Mouse (Mus musculus) kidney, embryonic 15.5 days (tissue): ENCODE results near the gene Bcl9l. TPM values are rescaled to one million over a fixed set of nuclear protein-coding genes. Genes with fewer than 3 reads are reported as not detected.
A peak's percentile ranks its signal among the peaks of the same experiment; 100 is the strongest.

ENCODE experiments used
- ATAC-seq: fragments of 200-750 bp; cut with Nextera tagmentation; replicated peaks from 2 replicates; pipeline ENCODE4 v1.8.0; 2017; ENCODE audit warnings: moderate TSS enrichment; ENCODE audit not compliant: low FRiP score
- H3K27ac ChIP-seq: fragments of 300-500 bp; sonication (generic); 2 replicates; pipeline ENCODE4 v1.5.1; 2015; ENCODE audit warnings: mild to moderate bottlenecking, inconsistent platforms
- H3K27me3 ChIP-seq: fragments of 300-500 bp; sonication (generic); 2 replicates; pipeline ENCODE4 v1.6.1; 2015; ENCODE audit warnings: inconsistent platforms
- H3K36me3 ChIP-seq: fragments of 300-500 bp; sonication (generic); 2 replicates; pipeline ENCODE4 v1.6.1; 2015; ENCODE audit warnings: inconsistent platforms
- H3K4me1 ChIP-seq: fragments of 300-500 bp; sonication (generic); 2 replicates; pipeline ENCODE4 v1.6.1; 2015; ENCODE audit warnings: inconsistent platforms
- H3K4me2 ChIP-seq: fragments of 300-500 bp; sonication (generic); 2 replicates; pipeline ENCODE4 v1.6.1; 2015; ENCODE audit warnings: moderate library complexity, mild to moderate bottlenecking, inconsistent platforms
- H3K4me3 ChIP-seq: fragments of 300-500 bp; sonication (generic); replicated peaks from 2 replicates; pipeline ENCODE4 v1.5.1; 2015; ENCODE audit warnings: mild to moderate bottlenecking, inconsistent platforms
- H3K9ac ChIP-seq: fragments of 300-500 bp; sonication (generic); 2 replicates; pipeline ENCODE4 v1.6.1; 2015; ENCODE audit warnings: mild to moderate bottlenecking, inconsistent platforms
- H3K9me3 ChIP-seq: fragments of 300-500 bp; sonication (generic); replicated peaks from 2 replicates; pipeline ENCODE4 v1.6.1; 2016; ENCODE audit warnings: inconsistent platforms
- WGBS: fragments of 180-500 bp; shearing (Covaris S2); methylation state at CpG from one replicate; pipeline ENCODE4 v1.1.7; 2015; ENCODE audit warnings: mixed read lengths; 5-methylcytosine and 5-hydroxymethylcytosine counted together
- polyA plus RNA-seq: library from polyadenylated mRNA; unstranded; fragments of >200 nt; fragmentation: Nextera tagmentation; extraction: Ambion mirVana; gene quantifications from 2 replicates; pipeline ENCODE4 v1.2.1, GENCODE M21; 2015

Bcl9l gene
- polyA plus RNA-seq, 1 experiment from 2014 or later = 11.7 TPM

GRCm38 (mm10) chr9:44494261-44494862 lies 11.7 kb downstream of the Bcl9l start:
- Histone ChIP-seq H3K27me3 (no peaks in the 10 kb centered on the region), H3K27ac (peak overlapping the region; percentile 81), H3K9me3 (no peaks in the 10 kb centered on the region), H3K9ac (peak overlapping the region; percentile 12; the same call in 1 of the 2 replicates), H3K4me3 (0 out of 2 replicates have a peak overlapping the region, but pooled peaks have one; percentile 3), H3K4me1 (peaks cover 100% of the 10 kb centered on the region), H3K4me2 (peak overlapping the region; percentile 40), H3K36me3 (no peaks in the 10 kb centered on the region)
- 19% methylated on average over 11 of the region's 11 CpGs for whole genome bisulfite sequencing
- ATAC-seq = no peak

- H3K9me3 ChIP-seq = no peaks in the 10 kb centered on the region
- WGBS = 23% methylated on average over 9 of the region's 9 CpGs
- H3K4me1 ChIP-seq = peaks cover 100% of the 10 kb centered on the region
- H3K4me3 ChIP-seq = 0 out of 2 replicates have a peak overlapping the region, but pooled peaks have one; percentile 3
- H3K27ac ChIP-seq = peak overlapping the region; percentile 81
- peak overlapping the region; percentile 40 for H3K4me2 ChIP-seq
- ATAC-seq = no peak
- no peaks in the 10 kb centered on the region for H3K27me3 ChIP-seq
- 0 out of 2 replicates have a peak overlapping the region, but pooled peaks have one; percentile 5 for H3K9ac ChIP-seq
- H3K36me3 ChIP-seq = no peaks in the 10 kb centered on the region
Observed at GRCm38 (mm10) chr9:44494863-44495809, 12.5 kb downstream of the Bcl9l start.

GRCm38 (mm10) chr9:44495810-44496344 lies 13.3 kb downstream of the Bcl9l start:
- Histone ChIP-seq H3K9me3 (no peaks in the 10 kb centered on the region), H3K4me1 (peaks cover 100% of the 10 kb centered on the region), H3K4me3 (no peak overlapping the region), H3K27ac (peak overlapping the region; percentile 81; the same call in 1 of the 2 replicates), H3K4me2 (no peak overlapping the region), H3K36me3 (peaks cover 3% of the 10 kb centered on the region; the same call in 1 of the 2 replicates), H3K9ac (no peak overlapping the region), H3K27me3 (no peaks in the 10 kb centered on the region)
- ATAC-seq = no peak
- 78% methylated on average over 10 of the region's 10 CpGs for WGBS

GRCm38 (mm10) chr9:44496803-44497461 lies 14.3 kb downstream of the Bcl9l start:
- peak overlapping the region; percentile 85; the same call in 1 of the 2 replicates for H3K4me2 ChIP-seq
- H3K27me3 ChIP-seq = no peaks in the 10 kb centered on the region
- H3K36me3 ChIP-seq = peaks cover 13% of the 10 kb centered on the region
- H3K27ac ChIP-seq = peak overlapping the region; percentile 94
- H3K4me3 ChIP-seq = no peak overlapping the region
- WGBS = 54% methylated on average over 12 of the region's 12 CpGs
- ATAC-seq = no peak
- peaks cover 100% of the 10 kb centered on the region for H3K4me1 ChIP-seq
- no peaks in the 10 kb centered on the region for H3K9me3 ChIP-seq
- H3K9ac ChIP-seq = no peak overlapping the region

GRCm38 (mm10) chr9:44497624-44498377 lies 15.2 kb downstream of the Bcl9l start:
- H3K36me3 ChIP-seq = peaks cover 22% of the 10 kb centered on the region
- H3K4me1 ChIP-seq = peaks cover 92% of the 10 kb centered on the region
- H3K4me3 ChIP-seq = peak overlapping the region; percentile 47
- peak overlapping the region; percentile 85 for H3K4me2 ChIP-seq
- no peaks in the 10 kb centered on the region for H3K9me3 ChIP-seq
- peak overlapping the region; percentile 94 for H3K27ac ChIP-seq
- 2% methylated on average over 11 of the region's 11 CpGs for WGBS
- no peaks in the 10 kb centered on the region for H3K27me3 ChIP-seq
- H3K9ac ChIP-seq = peak overlapping the region; percentile 53
- peak; percentile 47 for ATAC-seq

- Histone ChIP-seq H3K27me3 (no peaks in the 10 kb centered on the region), H3K4me2 (peak overlapping the region; percentile 85), H3K27ac (peak overlapping the region; percentile 94), H3K4me1 (peaks cover 83% of the 10 kb centered on the region), H3K9me3 (no peaks in the 10 kb centered on the region), H3K4me3 (peak overlapping the region; percentile 47), H3K9ac (peak overlapping the region; percentile 53), H3K36me3 (peaks cover 31% of the 10 kb centered on the region)
- under 1% methylated on average over 56 of the region's 59 CpGs for WGBS
- peak; percentile 84 for ATAC-seq
Observed at GRCm38 (mm10) chr9:44498421-44499355, 16.1 kb downstream of the Bcl9l start.

- H3K9me3 ChIP-seq = no peaks in the 10 kb centered on the region
- H3K4me3 ChIP-seq = peak overlapping the region; percentile 47
- peak overlapping the region; percentile 85 for H3K4me2 ChIP-seq
- no peaks in the 10 kb centered on the region for H3K27me3 ChIP-seq
- peak overlapping the region; percentile 94 for H3K27ac ChIP-seq
- peaks cover 77% of the 10 kb centered on the region for H3K4me1 ChIP-seq
- H3K36me3 ChIP-seq = peaks cover 38% of the 10 kb centered on the region
- 5% methylated on average over 20 of the region's 20 CpGs for WGBS
- peak overlapping the region; percentile 53 for H3K9ac ChIP-seq
- ATAC-seq = peak; percentile 19
Observed at GRCm38 (mm10) chr9:44499356-44500162, 16.9 kb downstream of the Bcl9l start.

DNA sequence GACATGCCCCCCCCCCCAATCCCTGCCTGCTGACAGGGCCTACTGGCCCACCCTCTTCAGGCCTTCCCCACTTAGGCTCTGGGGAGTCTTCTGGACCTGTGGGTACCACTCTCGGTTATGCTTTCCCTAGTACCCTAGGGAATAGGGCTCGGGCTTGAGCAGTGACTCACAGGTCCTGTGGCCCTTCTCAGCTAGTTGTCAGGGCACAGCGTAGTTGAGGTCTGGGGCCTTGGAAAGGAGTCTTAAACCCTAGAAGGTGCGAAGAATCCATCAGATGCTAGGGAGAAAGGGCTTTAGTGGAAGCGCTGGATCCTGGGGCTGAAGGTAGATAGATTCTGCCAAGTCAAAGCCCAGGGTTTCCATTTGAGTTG lies 17.5 kb downstream of the Bcl9l start:
- H3K4me3 ChIP-seq = peak overlapping the region; percentile 47
- H3K27me3 ChIP-seq = no peaks in the 10 kb centered on the region
- H3K9ac ChIP-seq = no peak overlapping the region
- H3K9me3 ChIP-seq = no peaks in the 10 kb centered on the region
- WGBS = 25% methylated on average over 5 of the region's 5 CpGs
- H3K4me2 ChIP-seq = peak overlapping the region; percentile 85
- H3K27ac ChIP-seq = peak overlapping the region; percentile 94
- H3K36me3 ChIP-seq = peaks cover 43% of the 10 kb centered on the region
- H3K4me1 ChIP-seq = peaks cover 77% of the 10 kb centered on the region
- ATAC-seq = no peak

GRCm38 (mm10) chr9:44500638-44501175 lies 18.1 kb downstream of the Bcl9l start:
- Histone ChIP-seq H3K4me3 (no peak overlapping the region), H3K27me3 (no peaks in the 10 kb centered on the region), H3K4me2 (peak overlapping the region; percentile 85; the same call in 1 of the 2 replicates), H3K36me3 (peaks cover 49% of the 10 kb centered on the region), H3K9ac (no peak overlapping the region), H3K27ac (peak overlapping the region; percentile 94), H3K4me1 (peaks cover 77% of the 10 kb centered on the region), H3K9me3 (no peaks in the 10 kb centered on the region)
- WGBS = 56% methylated on average over 8 of the region's 8 CpGs
- ATAC-seq = no peak
